Mouse (Mus musculus): Measurements from ENCODE around the gene Ninl. TPM values are rescaled to one million over a fixed set of nuclear protein-coding genes. Genes with fewer than 3 reads are reported as not detected.

Ninl gene
- polyA plus RNA-seq, 1 experiment: 4.5 TPM

GRCm38 (mm10) chr2:151006281-151006945 is 32.8 kb downstream of the Ninl start:
- Histone ChIP-seq H3K36me3 (ENCODE audit: control insufficient read depth, insufficient read depth) (no peaks in the 10 kb centered on the region), H3ac (ENCODE audit: control insufficient read depth, insufficient read length, low read depth) (no peak overlapping the region), H3K79me3 (ENCODE audit: low read depth) (peaks cover 30% of the 10 kb centered on the region), H3K27me3 (ENCODE audit: control insufficient read depth, insufficient read depth, insufficient read length) (no peaks in the 10 kb centered on the region), H3K4me3 (ENCODE audit: insufficient read depth, poor library complexity, severe bottlenecking) (no peak overlapping the region), H3K79me2 (ENCODE audit: control insufficient read depth, insufficient read depth) (peaks cover 75% of the 10 kb centered on the region)
- TF ChIP-seq MYOD1 (IDR thresholded peaks at IDR 0.05; ENCODE audit: control insufficient read depth, insufficient read length, low read depth): no peak

GRCm38 (mm10) chr2:151004390-151004789 is 34.8 kb downstream of the Ninl start:
- Histone ChIP-seq H3ac (ENCODE audit: control insufficient read depth, insufficient read length, low read depth) (no peak overlapping the region), H3K79me2 (ENCODE audit: control insufficient read depth, insufficient read depth) (peaks cover 95% of the 10 kb centered on the region), H3K79me3 (ENCODE audit: low read depth) (peaks cover 37% of the 10 kb centered on the region), H3K4me3 (ENCODE audit: insufficient read depth, poor library complexity, severe bottlenecking) (no peak overlapping the region), H3K36me3 (ENCODE audit: control insufficient read depth, insufficient read depth) (no peaks in the 10 kb centered on the region), H3K27me3 (ENCODE audit: control insufficient read depth, insufficient read depth, insufficient read length) (no peaks in the 10 kb centered on the region)
- TF ChIP-seq MYOG (IDR thresholded peaks at IDR 0.05; ENCODE audit: control insufficient read depth, extremely low read depth, insufficient read length) (no peak), CTCF (IDR thresholded peaks at IDR 0.05; ENCODE audit: control insufficient read depth, insufficient read depth, insufficient read length) (no peak), FOSL1 (IDR thresholded peaks at IDR 0.05; ENCODE audit: insufficient read depth, low read length, poor library complexity, severe bottlenecking) (no peak), MAX (IDR thresholded peaks at IDR 0.05) (no peak), CEBPB (IDR thresholded peaks at IDR 0.05; ENCODE audit: low read depth) (no peak)

GRCm38 (mm10) chr2:151003796-151004195 is 35.4 kb downstream of the Ninl start:
- Histone ChIP-seq H3K27me3 (ENCODE audit: control insufficient read depth, insufficient read depth, insufficient read length) (no peaks in the 10 kb centered on the region), H3ac (ENCODE audit: control insufficient read depth, insufficient read length, low read depth) (no peak overlapping the region), H3K79me3 (ENCODE audit: low read depth) (peaks cover 41% of the 10 kb centered on the region), H3K79me2 (ENCODE audit: control insufficient read depth, insufficient read depth) (peaks cover 99% of the 10 kb centered on the region), H3K4me3 (ENCODE audit: insufficient read depth, poor library complexity, severe bottlenecking) (no peak overlapping the region), H3K36me3 (ENCODE audit: control insufficient read depth, insufficient read depth) (no peaks in the 10 kb centered on the region)
- no peak for TF ChIP-seq MAX (IDR thresholded peaks at IDR 0.05)
- no peak for TF ChIP-seq CEBPB (IDR thresholded peaks at IDR 0.05; ENCODE audit: low read depth)
- no peak for TF ChIP-seq FOSL1 (IDR thresholded peaks at IDR 0.05; ENCODE audit: insufficient read depth, low read length, poor library complexity, severe bottlenecking)
- no peak for TF ChIP-seq MYOG (IDR thresholded peaks at IDR 0.05; ENCODE audit: control insufficient read depth, extremely low read depth, insufficient read length)
- no peak for TF ChIP-seq CTCF (IDR thresholded peaks at IDR 0.05; ENCODE audit: control insufficient read depth, insufficient read depth, insufficient read length)
- no peak for TF ChIP-seq MYOD1 (IDR thresholded peaks at IDR 0.05; ENCODE audit: control insufficient read depth, insufficient read length, low read depth)
- TF ChIP-seq USF1 (IDR thresholded peaks at IDR 0.05; ENCODE audit: low read depth): no peak

- Histone ChIP-seq H3K79me3 (ENCODE audit: low read depth) (peaks cover 43% of the 10 kb centered on the region), H3K79me2 (ENCODE audit: control insufficient read depth, insufficient read depth) (peaks cover 95% of the 10 kb centered on the region), H3ac (ENCODE audit: control insufficient read depth, insufficient read length, low read depth) (no peak overlapping the region), H3K4me3 (ENCODE audit: insufficient read depth, poor library complexity, severe bottlenecking) (no peak overlapping the region), H3K36me3 (ENCODE audit: control insufficient read depth, insufficient read depth) (no peaks in the 10 kb centered on the region), H3K27me3 (ENCODE audit: control insufficient read depth, insufficient read depth, insufficient read length) (no peaks in the 10 kb centered on the region)
- no peak for TF ChIP-seq USF1 (IDR thresholded peaks at IDR 0.05; ENCODE audit: low read depth)
- no peak for TF ChIP-seq MAX (IDR thresholded peaks at IDR 0.05)
- TF ChIP-seq FOSL1 (IDR thresholded peaks at IDR 0.05; ENCODE audit: insufficient read depth, low read length, poor library complexity, severe bottlenecking): no peak
- no peak for TF ChIP-seq CTCF (IDR thresholded peaks at IDR 0.05; ENCODE audit: control insufficient read depth, insufficient read depth, insufficient read length)
- no peak for TF ChIP-seq CEBPB (IDR thresholded peaks at IDR 0.05; ENCODE audit: low read depth)
- no peak for TF ChIP-seq MYOD1 (IDR thresholded peaks at IDR 0.05; ENCODE audit: control insufficient read depth, insufficient read length, low read depth)
- TF ChIP-seq MYOG (IDR thresholded peaks at IDR 0.05; ENCODE audit: control insufficient read depth, extremely low read depth, insufficient read length): no peak
These were observed 37.5 kb downstream of the Ninl start for GRCm38 (mm10) chr2:151001619-151002175.

GRCm38 (mm10) chr2:151000402-151001178 is 38.6 kb downstream of the Ninl start:
- H3K4me3 ChIP-seq (ENCODE audit: insufficient read depth, poor library complexity, severe bottlenecking): no peak overlapping the region
- peaks cover 37% of the 10 kb centered on the region for H3K79me3 ChIP-seq (ENCODE audit: low read depth)
- no peaks in the 10 kb centered on the region for H3K27me3 ChIP-seq (ENCODE audit: control insufficient read depth, insufficient read depth, insufficient read length)
- H3K36me3 ChIP-seq (ENCODE audit: control insufficient read depth, insufficient read depth): no peaks in the 10 kb centered on the region
- H3K79me2 ChIP-seq (ENCODE audit: control insufficient read depth, insufficient read depth): peaks cover 91% of the 10 kb centered on the region
- no peak overlapping the region for H3ac ChIP-seq (ENCODE audit: control insufficient read depth, insufficient read length, low read depth)
- TF ChIP-seq MYOD1 (IDR thresholded peaks at IDR 0.05; ENCODE audit: control insufficient read depth, insufficient read length, low read depth) (no peak), CTCF (IDR thresholded peaks at IDR 0.05; ENCODE audit: control insufficient read depth, insufficient read depth, insufficient read length) (peak; percentile 81), USF1 (IDR thresholded peaks at IDR 0.05; ENCODE audit: low read depth) (no peak)
